Mouse (Mus musculus): ENCODE measurements at regions not wholly inside any gene's neighbourhood (a gene's known extent, or its start where the extent isn't known, plus 50 kb on each side); places are given as distances from the start of the nearest gene placed in this dataset.

DNA sequence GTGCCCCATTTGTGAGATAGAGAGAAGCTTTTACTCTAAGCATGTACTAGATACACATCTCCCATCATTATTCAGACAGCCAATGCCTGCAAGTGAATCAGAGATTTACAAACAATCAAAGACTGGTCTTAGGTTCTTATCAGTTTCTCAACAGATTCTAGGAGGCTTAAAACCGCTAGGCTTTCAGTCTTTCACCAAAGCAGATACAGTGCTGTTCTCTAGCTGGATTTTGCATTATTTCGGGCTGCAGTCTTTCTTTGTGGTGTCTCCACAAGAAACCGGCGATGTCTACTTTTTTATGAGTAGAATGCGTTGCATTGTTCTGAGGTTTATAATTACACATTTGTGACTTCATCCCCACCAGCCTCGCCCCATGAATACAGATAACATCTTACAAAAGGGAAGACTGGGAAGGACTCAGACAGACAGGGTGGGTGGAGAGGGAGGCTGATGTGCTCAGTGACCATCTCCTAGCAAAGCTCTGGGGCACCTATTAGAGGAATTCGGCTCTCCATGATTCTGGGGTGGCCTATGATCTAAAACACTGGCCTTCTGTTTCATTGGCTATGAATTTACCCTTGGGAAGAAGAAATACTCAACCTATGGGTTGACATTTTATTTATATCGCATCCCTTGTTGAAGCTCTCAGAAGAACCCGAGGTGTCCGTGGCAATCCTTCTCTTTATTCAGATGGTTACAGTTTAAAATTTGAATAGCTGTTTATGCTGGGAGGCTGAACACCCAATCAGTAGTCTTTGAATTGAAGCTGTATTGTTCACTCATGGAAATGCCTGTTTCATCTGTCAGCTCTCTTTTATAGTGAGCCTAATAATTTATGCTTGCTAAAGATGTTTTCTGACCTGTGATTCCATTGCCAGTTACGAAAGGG is 343.8 kb downstream of the Tmem161b start:
- CTCF ChIA-PET: no interaction called here

DNA sequence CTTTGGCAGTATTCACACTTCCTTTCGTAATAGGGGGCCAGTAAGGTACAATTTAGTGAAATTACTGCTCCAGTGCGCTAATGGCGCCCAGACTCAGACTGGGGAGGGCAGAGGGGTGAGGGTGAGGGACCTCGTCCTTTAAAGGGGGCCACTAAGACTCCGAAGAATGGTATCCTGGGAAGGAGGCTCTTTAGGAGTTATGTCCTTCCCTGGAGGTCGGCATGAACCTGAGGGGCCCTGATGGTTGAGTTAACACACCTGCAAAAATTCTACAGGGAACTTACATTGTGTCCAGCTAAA is 344.4 kb downstream of the Tmem161b start:
- POLR2A ChIA-PET: no interaction called here
- CTCF ChIA-PET: no interaction called here

More for the DNA sequence above, 343.8 kb downstream of the Tmem161b start:
- POLR2A ChIA-PET: no interaction called here

DNA sequence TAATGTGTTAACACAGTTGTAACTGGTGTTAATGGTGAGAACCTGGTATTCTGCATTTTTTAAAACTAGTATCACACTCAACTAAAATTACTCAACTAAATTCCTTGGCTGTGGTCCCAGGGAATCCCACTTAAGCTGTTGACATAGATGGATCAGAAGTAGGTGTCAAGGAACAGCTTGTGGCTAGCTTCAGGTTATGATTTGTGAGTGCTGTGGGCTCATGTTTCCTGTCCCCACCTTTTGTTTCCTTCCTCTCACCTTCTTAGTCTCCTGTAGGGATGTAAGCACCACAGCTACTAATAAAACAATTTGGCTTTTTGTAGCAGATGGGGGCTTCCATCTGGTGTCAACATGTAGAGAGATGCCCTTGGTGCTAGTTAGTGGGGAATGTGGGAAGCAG is 347.3 kb downstream of the Tmem161b start:
- CTCF ChIA-PET: no interaction called here
- POLR2A ChIA-PET: no interaction called here

DNA sequence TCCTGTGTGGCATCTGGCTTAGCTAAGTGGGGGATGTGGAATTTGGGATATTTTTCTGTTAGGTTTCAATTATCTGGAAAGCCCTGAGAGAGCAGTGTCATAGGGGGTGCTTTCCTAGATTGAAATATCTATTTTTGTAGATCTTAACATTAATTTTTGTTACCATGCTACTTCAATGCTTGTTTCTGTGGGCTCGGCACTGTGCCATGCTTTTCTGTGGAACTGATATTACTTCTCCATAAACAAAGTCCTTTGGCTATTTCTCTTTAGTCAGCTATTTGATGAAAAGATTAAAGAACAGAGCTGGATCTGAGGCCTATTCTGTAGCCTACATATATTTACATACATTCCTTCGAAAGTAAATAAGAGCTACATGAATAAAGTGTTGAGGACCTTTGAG is 348.1 kb downstream of the Tmem161b start:
- POLR2A ChIA-PET: interaction anchor here in 1 of 4 experiments (0.9 kb wide), 1 partner anchor 823 kb away, joined by 4 read pairs; no protein-coding TSS in a partner anchor
- CTCF ChIA-PET: no interaction called here

DNA sequence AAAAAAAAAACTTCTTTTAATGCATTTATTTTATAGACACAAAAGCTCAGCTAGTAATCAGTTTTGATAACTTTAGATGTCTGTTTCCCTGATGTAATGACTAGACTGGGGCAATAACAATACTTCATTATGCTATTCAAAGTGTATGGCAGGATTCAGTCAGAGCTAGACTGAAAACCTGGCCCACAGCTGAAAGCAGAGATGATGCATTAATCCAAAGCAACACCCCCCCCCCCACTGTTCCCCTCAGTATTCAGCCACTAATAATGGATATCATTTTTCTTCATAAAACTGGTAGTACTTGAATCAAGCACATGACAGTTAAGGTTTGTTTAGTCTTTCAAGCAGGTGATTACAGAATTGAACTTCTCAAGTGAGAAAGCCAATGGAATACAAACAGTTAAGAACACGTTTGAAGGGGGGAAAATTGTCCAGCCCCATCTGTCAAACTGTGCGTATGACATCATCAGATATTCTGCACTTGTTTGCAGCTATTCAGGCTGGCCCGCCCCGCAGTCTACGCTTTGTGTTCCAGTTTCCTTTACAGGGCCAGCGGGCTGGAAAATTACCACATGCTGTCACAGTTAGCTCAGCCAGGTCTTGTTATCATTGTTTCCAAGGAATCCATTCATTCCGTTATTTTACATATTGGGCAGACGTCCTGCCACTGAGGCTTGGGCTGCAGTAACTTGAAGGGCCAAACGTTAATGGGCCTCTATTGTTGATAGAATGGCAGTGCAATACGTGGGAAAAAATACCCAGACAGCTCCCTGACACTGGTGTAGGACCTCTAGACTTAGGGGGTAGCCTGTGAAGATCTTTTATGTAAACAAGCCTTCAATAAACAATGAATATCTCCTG is 349.1 kb downstream of the Tmem161b start:
- POLR2A ChIA-PET: interaction anchor here in 1 of 4 experiments (0.9 kb wide), 1 partner anchor 824 kb away, joined by 4 read pairs; no protein-coding TSS in a partner anchor
- CTCF ChIA-PET: no interaction called here

DNA sequence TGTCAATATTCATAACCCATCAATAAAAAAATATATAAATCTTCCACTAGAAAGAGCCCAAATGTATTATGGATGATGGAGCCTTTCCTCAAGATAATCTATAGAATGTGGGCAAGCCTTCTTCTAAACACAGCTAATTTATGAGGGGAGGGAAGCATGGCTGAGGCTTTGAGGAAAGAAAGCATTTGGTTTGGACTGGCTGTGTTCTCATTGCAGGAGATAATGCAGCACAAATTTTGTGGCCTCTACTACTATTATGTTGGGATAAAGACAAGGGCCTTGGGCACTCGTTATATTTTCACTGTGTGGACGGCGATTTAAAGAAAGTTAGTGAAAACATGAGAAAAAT is 349.7 kb downstream of the Tmem161b start:
- ChIA-PET CTCF (no interaction called here), POLR2A (no interaction called here)

DNA sequence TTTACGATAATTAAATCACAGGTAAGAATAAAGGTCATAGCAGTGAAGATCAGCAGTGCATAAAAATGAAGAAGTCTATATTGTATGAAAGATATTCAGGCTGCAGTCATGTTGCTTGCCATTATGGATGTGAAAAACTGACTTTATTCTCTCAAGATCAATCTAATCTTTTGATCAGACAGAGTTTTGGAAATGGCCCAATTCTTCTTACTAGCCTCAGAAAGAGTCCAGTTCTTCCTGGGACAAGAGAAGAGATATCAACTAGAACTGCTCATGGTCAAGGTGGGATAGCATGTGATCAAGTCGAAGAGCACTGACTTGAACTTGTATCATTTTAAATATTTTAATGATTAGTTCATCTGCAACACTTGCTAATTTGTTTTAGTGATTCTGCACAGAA is 350.1 kb downstream of the Tmem161b start:
- ChIA-PET CTCF (no interaction called here), POLR2A (no interaction called here)

DNA sequence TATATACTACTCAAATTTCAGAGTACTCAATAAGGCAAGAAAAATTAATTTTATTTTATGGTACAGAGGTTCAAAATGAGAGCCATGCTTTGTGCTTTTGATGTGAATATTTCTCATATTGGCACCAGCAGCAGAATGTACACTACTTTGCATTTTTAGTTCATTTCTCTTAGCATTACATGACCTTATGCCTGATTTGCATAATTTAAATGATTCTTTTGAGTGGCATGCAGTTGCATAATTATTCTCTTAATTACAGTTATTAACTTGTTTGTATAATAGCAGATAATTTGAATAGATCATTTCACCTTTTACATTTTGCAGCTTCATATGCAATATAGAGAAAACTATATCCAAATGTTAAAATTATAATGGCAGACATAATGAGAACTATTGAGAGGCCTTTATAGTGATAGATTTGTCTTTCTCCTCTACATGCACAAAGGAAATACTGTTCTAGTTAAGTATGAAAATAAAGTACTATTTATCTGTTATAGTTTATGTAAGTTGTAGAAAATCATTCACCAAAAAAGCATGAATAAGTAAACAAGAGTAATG is 374.6 kb downstream of the Tmem161b start:
- ChIA-PET POLR2A (no interaction called here), CTCF (no interaction called here)

DNA sequence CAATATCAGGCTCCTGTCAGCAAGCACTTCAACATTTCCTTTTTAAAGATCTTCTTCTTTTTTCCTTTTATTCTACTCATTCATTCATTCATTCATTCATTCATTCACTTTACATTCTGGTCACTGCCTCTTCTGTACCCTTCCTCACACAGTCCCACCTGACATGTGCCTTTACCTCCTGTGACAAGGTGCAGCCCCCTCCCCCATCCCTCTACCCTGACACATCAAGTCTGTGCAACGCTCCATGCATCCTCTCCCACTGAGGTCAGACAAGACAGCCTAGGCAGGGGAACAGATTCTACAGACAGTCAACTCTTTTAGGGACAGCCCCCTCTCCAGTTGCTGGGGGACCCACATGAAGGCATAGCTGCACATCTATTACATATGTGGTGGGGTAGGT is 380.5 kb downstream of the Tmem161b start:
- ChIA-PET POLR2A (no interaction called here), CTCF (no interaction called here)

DNA sequence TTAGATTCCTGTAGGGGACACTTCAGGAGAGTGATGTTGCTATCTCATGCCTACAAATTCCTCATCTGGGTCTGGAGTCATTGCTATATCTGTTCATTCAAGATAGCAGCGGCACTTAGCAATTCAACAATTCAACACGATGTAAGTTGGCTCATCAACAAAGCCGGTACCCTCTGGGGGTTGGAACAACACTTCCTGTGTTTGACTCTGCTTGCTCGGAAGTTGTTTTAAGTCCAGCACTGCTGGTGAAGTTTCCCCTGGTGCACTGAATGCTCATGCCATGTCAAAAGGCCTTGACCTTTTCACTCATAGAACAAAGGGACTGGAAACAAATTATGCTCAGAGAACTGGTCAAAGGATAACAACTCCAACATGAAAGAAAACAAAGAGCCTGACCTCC is 390.4 kb downstream of the Tmem161b start:
- ChIA-PET POLR2A (no interaction called here), CTCF (no interaction called here)

DNA sequence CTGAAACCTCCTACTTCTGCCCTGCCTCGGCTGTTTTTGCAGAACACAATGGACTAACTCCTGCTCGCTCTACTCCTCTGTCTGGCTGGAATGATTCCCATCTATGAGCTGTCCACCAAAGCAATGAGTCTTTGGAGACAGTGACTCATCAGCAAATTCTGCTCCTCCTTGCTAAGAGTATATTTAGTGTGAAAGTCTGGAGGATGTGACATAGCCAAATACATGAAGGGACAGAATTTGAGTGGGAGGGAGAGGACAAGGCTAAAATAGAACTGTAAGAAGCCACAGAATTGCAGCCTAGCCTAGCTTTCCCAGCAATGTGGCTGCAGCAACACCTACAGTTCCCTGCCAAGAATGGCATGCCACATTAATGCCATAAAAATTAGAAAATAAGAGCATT is 390.9 kb downstream of the Tmem161b start:
- POLR2A ChIA-PET: no interaction called here
- CTCF ChIA-PET: no interaction called here

DNA sequence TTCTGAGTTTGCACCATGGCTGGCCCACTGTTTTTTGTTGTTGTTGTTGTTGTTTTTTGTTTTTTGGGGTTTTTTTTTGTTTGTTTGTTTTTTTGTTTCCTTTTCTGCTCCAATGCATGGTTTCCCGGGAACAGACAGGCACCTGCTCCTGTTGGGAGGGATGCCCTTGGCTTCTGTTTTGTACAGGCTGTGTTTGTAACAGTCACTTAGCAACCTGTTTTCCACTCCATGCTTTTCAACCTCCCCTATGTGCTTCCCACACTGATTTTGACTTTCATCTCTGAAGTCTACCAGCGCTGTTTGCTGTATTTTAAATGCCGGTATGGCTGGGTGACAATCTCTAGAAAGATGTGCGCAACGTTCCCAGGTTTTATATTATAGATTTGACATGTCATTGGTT is 402.6 kb downstream of the Tmem161b start:
- ChIA-PET CTCF (interaction anchor here in 1 of 4 experiments (0.6 to 1.2 kb wide), 2 partner anchors 134 to 910 kb away, joined by 4 to 7 read pairs; no protein-coding TSS in a partner anchor), POLR2A (no interaction called here)

DNA sequence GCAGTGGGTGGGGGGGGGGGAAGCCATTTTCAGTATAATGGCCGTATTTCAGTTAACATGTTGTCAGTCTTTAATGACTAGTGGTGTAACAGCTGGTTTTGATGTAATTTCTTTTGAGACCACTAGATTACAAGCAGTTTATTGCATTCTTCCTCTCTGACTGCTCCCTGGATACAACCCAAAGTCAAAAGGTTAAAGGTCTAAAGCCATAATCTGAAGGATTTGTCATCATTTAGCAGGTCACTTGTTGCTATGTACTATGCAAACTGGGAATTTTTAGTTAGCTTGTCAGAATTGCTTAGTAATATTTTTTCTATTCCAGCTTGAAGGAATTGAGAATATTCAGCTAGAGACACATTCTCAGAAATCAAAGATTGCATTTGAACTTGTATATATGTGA is 403.4 kb downstream of the Tmem161b start:
- ChIA-PET POLR2A (no interaction called here), CTCF (interaction anchor here in 2 of 4 experiments (0.6 to 1.2 kb wide), 3 partner anchors 133 to 911 kb away, joined by 3 to 7 read pairs (median 4); no protein-coding TSS in a partner anchor)

DNA sequence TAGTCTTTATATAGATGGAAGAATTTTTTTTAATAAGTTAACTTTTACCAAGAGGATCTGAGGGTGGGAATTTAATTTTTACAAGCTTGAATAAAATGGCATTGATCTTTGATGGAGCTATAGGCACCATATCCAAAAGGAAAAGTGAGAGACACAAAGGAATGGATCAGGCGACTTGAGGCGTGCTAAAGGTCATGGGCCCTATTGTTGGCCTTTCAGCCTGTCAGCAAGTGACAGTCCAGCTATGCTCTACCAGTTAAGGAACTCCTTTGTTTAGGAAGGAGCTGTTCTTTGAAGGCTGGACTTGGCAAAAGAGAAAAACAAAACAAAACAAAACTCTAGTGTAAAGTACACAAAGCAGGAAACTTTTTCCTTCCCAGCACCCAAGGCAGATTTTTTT is 403.8 kb downstream of the Tmem161b start:
- ChIA-PET CTCF (interaction anchor here in 1 of 4 experiments (0.6 kb wide), 1 partner anchor 609 kb away, joined by 3 read pairs; no protein-coding TSS in a partner anchor), POLR2A (no interaction called here)

DNA sequence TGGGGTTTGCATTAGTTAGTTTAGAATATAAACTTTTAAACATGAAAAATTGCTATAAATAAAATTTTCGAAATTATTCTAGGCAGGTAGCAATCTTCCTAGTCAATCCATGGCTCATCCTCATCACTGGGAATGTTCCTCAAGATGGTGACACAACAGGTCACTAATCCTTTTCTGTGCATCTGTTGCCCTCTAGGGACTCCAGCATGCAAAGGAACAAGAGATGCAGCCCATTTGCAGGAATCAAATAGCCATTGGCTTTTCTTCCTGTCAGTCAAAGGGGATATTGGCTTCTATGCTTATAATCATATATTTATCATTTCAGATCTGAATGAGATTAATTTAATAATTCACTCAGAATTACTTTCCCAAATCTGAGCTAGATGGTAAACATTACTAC is 404.3 kb downstream of the Tmem161b start:
- ChIA-PET CTCF (no interaction called here), POLR2A (no interaction called here)

DNA sequence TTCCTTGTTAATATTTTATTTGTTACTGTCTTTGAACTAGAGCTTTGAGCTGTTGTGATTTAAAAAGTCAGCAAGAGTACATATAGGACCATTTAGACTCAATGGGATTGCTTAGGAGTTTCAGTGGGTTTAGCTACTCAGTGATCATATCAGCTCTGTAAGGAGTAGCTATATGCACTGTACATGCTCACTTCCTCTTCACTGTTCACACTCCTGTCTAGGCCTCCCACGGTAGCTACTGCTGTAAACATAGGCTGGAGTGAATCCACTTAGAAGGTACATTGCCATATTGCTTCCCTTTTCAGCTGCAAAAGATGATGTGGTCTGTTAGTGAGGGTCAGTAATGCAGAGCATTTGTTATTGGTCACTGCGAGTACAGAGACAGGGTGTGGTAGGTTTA is 408.6 kb downstream of the Tmem161b start:
- ChIA-PET CTCF (no interaction called here), POLR2A (no interaction called here)

DNA sequence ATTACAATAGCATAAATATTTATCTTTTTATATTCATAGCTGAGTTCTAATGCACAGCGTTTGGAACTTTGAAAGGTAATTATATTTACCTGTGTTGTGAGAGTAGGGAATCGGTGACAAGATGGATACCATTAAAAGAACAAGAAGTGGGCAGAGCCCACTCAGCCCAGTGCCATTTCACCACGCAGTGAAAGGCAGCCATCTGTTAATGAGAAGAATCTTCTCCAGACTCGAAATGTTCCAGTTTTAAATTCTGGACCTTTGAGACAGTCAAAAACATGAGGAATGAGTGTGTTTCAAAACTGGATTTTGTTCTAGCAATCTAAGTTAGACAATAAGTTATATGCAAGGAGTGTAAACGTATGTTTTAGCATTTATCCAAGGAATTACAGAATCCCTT is 410.4 kb downstream of the Tmem161b start:
- POLR2A ChIA-PET: interaction anchor here in 1 of 4 experiments (0.5 kb wide), 1 partner anchor 65 kb away, joined by 5 read pairs; no protein-coding TSS in a partner anchor

DNA sequence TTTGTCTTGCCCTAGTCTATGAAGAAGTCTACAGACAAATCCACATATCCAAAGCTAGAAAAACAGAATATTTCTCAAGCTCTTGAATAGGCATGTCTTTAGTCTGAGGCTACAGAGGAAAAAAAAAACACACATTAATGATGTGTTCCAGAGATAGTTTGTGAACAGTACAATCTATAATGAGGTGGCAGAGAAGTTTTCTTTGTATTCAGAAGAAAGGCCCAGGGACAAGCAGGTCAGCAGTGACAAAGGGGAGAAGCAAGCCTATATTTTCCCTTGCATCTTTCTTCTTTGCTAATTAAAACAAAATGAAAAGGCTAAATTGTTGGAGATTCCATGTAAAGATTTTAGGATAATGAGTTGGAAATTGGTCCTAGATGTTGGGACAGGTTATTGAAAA is 414.7 kb downstream of the Tmem161b start:
- POLR2A ChIA-PET: interaction anchor here in 1 of 4 experiments (0.5 kb wide), 1 partner anchor 18 kb away, joined by 3 read pairs; no protein-coding TSS in a partner anchor
- CTCF ChIA-PET: no interaction called here

More for the DNA sequence above, 410.4 kb downstream of the Tmem161b start:
- CTCF ChIA-PET: no interaction called here

DNA sequence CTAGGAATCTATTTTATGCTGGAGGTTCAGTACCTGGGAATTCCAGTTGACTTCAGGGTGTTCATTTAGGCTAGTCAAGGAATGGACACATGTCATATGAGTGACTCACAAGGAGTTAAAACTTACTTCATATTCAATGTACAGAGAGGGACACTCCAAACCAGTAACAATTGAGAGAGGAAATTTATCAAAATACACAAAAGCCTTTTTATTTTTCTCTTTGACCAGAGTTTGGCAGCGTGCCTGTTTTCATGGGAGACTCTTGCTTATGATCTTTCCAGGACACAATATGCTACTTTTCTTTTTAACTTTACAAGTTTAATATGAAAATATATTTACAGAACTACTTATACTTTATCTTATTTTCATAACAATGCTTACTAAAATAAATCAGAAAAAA is 415.5 kb downstream of the Tmem161b start:
- POLR2A ChIA-PET: no interaction called here

DNA sequence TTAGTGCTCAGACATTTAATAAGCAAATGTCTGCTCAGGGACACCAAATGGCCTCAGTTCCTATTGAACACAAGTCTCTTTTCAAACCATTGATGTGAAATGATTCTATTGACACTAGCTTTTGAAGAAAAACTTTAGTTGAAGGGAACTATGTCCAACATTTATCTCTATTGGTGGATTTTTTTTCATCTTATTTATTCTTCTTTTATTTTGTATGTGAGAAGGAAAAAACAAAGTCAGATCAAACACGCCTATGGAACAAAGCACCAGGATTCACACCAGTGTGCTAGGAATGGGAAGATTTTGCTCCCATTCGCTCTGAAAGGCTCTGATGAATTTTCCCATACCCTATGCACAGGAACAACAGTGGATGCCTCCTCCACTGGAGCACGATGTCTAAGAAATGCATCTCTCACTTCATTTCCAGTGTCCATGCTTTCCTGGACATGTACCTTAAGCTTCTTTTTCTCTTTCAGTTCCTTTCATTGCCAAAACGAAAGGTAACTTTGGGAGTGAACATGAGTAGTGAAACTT is 416.4 kb downstream of the Tmem161b start:
- ChIA-PET CTCF (no interaction called here), POLR2A (interaction anchor here in 1 of 4 experiments (0.6 kb wide), 1 partner anchor 924 kb away, joined by 3 read pairs; no protein-coding TSS in a partner anchor)

More for the DNA sequence above, 415.5 kb downstream of the Tmem161b start:
- CTCF ChIA-PET: no interaction called here
